Mouse (Mus musculus): ENCODE results near the gene Rnf225.

DNA sequence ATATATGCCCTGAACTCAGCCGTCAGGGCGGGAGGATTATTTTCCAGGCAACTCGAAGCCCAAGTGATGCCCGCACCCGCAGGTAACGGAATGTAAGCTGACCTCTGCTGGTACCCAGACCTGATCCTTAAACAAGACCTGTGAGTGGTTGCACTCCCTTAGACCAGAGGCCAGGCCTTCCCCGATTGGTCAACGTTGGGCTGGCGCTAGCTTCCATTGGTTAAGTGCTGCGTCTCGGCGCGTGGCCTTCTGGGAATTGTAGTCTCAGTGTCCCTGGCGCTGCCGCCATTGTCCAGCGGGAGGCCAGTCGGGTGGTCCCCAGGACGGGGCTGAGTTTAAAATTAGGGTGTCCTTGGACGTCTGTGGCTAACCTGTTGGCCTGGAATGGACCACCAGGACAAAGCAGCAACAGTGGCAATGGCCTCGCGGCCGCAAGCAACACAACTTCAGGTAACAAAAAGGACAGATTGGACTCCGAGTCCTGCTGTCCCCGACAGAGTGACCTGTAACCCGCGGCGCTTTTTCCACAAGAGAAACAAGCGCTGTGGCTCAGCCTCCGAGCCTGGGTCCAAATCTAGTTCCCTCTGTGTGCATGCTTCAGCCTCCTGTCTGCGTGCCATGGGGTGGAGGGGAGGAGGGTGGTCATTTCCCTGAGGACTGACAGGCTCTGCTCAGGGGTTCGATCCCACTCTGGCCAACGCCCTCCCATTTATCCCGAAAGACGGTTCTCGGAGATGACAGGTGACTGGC lies 46.1 kb upstream of the Rnf225 start, which contains the start of gene Zfp128:
- TF ChIP-seq CTCF (conservative IDR thresholded peaks at IDR 0.05; ENCODE audit: low read length): no peak
- TF ChIP-seq NANOG (IDR thresholded peaks at IDR 0.05; ENCODE audit: borderline replicate concordance, low read length): no peak

Measured in E14TG2a.4 (cell line).